Mouse (Mus musculus) duodenum, adult 2 months (tissue): ENCODE measurements around the gene A830005F24Rik. TPM values are rescaled to one million over a fixed set of nuclear protein-coding genes. Genes with fewer than 3 reads are reported as not detected.

ENCODE experiments used
- polyA plus RNA-seq: library from polyadenylated mRNA; depleted of rRNA; stranded (reverse); fragments of >200 nt; gene quantifications from 2 replicates; pipeline ENCODE4 v1.2.3, GENCODE M21; 2012; ENCODE audit warnings: low replicate concordance; rRNA removed

Gene A830005F24Rik
- polyA plus RNA-seq = not detected in 2 replicates

GRCm38 (mm10) chr13:48513003-48513929 is at the start of gene A830005F24Rik, which contains the start of gene Zfp169:
Gene A830005F24Rik (plus strand): TSS chr13:48513570.
Gene Zfp169 (minus strand): TSS chr13:48513451.

Other genes with a start within 250 kb of the A830005F24Rik start
- gene Zfp169, start 119 bp upstream of the A830005F24Rik start, polyA plus RNA-seq = 3.5 and 3.8 TPM in 2 replicates
- gene Ptpdc1, start 112.1 kb downstream of the A830005F24Rik start, polyA plus RNA-seq = 0.13 and 0.47 TPM in 2 replicates
- 12.5 TPM in 1 of 2 replicates, not detected in the other for gene Barx1, start 149.4 kb downstream of the A830005F24Rik start, polyA plus RNA-seq